Mouse (Mus musculus) lung, postnatal 0 days (tissue): ENCODE measurements around the gene Clic3.

ENCODE experiments used
- CTCF ChIP-seq: IDR thresholded peaks from 2 replicates; pipeline ENCODE4 v1.5.1; 2016; ENCODE audit warnings: antibody characterized with exemption, mild to moderate bottlenecking
- EP300 ChIP-seq: IDR thresholded peaks from 2 replicates; pipeline ENCODE4 v1.6.1; 2016; ENCODE audit warnings: antibody characterized with exemption, mild to moderate bottlenecking, control low read depth

DNA sequence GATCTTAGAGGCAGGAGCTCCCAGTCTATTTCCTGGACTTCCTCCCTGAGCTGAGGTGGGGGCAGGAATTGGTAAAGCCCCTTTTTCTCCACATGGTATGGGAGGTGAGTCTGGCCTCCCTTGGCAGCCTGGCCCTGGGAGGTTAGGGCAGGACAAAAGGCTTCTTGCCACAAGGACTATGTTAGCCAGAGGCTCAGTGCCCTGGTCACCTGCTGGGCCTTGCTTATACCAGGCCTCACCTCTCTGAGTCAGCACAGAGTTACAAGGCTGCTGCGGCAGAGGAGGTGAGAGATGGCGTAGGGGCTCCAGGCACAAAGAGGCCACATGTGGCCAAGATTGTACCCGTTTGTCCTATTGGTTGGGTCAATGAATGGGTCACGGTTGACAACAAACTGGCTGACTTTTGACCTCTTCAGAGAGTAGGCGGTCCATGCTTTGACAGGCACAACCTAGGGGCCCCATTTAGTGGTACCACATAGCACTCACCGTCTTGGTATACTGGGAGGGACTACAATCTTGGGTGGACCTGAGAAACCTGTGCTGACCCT is 25.3 kb upstream of the Clic3 start:
- no peak for TF ChIP-seq CTCF
- no peak for TF ChIP-seq EP300
